Mouse (Mus musculus) spleen, postnatal 4 days (tissue): ENCODE results near the gene Bbs7.
"Not testable (repeated sequence)": the region's sequence is repeated elsewhere in the genome, so short reads cannot be mapped to it uniquely, and the experiment has no call there.

ENCODE experiments used
- DNase-seq, 2 experiments: peaks; one replicate each; pipeline ENCODE4 v3.0.0; 2022; ENCODE audit warnings: low spot score in 2 of 2

Gene Bbs7

GRCm38 (mm10) chr3:36613202-36613907 lies at the start of gene Bbs7:
Gene Bbs7, minus strand, starts transcription at chr3:36613477.
- DNase-seq: peak; percentile 83 to 88

DNA sequence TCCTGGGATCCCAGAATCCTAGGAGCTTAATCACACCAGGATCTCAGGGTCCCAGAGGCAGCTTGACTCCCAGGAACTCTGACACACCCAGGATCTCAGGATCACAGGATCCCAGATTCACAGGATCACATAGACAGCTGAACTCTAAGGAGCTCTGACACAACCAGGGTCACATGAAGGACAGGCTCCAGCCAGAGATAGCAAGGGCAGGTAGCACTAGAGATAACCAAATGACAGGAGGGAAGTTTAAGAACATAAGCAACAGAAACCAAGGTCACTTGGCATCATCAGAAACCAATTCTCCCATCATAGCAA lies 31.9 kb upstream of the Bbs7 start:
- not testable (repeated sequence) for DNase-seq

GRCm38 (mm10) chr3:36644554-36645244 lies 31.4 kb upstream of the Bbs7 start:
- DNase-seq: no peak

GRCm38 (mm10) chr3:36643354-36643753 lies 30.1 kb upstream of the Bbs7 start:
- no peak for DNase-seq

DNA sequence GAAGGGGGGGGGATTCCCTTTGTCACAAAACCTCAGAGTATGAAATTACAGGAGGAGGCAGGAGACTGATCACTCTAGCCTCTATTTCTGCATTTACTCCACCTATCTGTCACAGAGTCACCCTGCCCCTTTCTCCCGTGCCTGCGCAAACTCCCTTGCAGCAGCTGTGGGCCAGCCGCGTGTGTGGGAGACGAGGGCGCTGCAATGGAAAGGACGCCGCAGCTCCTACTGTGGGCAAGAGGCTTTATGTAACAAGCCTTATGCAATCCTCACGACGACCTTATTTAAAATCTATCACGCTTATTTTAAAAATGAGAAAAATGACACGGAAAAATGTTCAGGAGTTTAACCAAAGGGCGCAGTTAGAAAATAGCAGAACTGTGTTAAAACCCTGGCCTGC lies 29.5 kb upstream of the Bbs7 start:
- DNase-seq: no peak

DNA sequence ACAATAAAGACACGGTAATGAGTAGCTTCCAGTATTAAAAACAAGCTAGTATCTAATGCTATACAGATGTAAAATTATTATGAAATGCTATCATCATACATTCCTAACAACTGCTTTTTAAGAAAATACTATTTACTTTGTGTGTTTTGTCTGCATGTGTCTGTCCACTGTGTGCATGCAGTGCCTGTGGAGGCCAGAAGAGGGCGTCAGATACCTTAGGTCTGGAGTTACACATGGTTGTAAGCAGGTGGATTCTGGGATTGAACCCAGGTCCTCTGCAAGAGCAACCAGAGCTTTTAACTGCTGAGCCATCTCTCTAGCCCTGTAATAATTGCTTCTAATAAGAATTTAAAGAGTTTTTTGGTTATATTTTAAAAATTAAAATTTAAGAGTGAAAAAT lies 27.5 kb upstream of the Bbs7 start:
- no peak for DNase-seq

DNA sequence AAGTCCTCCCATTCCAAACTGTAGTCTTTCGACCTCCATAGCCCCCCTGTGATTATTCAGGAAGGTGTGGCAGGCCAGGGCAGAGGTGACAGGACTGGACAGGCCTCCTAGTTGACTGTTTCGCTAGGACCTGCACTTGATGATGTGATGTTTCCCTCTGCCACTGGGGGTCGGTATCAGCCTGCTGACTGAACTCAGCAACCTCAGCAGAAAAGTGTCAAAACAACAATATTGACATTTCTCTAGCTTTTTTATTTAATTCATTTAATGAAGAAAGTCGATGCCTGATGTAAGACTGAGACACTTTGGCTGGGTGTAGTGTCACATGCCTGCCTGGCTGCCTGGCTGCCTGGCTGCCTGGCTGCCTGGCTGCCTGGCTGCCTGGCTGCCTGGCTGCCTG lies 22.2 kb upstream of the Bbs7 start:
- no peak for DNase-seq

GRCm38 (mm10) chr3:36626803-36627202 lies 13.5 kb upstream of the Bbs7 start:
- DNase-seq: no peak

GRCm38 (mm10) chr3:36618181-36618580 lies 4.9 kb upstream of the Bbs7 start:
- DNase-seq: no peak

DNA sequence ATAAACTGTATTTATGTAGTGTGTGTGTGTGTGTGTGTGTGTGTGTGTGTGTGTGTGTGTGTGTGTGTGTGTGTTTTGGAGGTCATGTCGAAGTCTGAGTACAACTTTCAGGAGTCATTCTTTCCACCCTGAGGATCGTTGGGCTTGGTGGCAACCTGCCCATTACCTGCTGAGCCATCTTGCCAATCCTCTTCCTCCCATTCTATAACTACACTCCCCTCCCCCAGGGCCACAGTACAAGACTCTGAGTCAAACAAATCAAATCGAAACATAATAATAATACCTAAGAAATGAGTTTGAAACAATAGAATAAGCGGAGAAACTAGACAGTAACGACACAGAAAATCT lies 605 bp upstream of the Bbs7 start:
- no peak for DNase-seq

GRCm38 (mm10) chr3:36612687-36613086 lies 590 bp downstream of the Bbs7 start:
- no peak for DNase-seq

DNA sequence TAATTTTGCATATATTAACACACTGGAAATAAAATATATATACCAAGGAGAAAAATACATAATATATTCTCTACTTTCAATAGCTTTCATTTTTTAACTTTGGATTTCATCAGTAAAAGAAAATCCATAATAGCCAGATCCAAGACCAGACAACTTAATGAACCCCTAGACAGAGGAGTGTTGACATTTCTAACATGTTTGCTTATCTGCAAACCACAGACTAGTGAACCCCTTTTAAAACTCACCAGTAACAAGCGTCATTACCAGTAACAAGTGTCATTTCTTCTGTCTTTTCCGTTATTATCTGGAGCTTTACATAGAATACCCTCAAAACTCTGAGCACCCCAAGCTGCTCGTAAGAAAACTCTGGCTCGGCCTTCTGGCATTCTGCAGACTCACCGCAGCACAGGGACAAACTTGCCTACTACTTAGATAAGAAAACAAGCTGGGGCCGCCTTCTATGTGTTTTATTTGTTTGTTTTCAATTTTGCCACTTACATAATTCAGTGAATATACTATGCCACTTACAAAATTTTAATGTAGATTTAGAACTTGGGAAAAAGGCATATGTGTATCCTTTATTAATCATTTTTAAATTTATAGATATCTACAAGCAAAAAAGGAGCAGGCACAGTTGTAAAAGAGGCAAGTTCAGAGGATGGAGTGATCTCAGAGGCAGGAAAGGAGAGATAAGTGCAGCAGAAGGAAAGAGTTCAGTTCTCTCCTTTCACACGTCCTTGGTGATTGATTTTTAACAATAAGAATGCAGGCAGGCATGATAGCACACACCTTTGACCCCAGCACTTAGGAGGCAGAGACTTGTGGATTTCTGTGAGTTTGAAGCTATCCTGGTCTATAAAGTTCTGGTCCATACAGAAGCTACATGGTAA lies 7.1 kb downstream of the Bbs7 start:
- no peak for DNase-seq

DNA sequence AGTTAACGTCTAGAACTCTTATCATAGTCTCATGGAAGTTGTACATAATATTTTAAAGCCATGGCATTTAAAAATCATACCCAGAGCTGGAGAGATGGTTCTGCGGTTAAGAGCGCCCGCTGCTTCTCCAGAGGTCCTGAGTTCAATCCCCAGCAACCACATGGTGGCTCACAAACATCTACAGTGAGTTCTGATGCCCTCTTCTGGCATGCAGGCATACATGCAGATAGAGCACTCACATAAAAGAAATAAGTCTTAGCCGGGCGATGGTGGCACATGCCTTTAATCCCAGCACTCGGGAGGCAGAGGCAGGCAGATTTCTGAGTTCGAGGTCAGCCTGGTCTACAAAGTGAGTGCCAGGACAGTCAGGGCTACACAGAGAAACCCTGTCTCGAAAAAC lies 13.5 kb downstream of the Bbs7 start:
- DNase-seq: not testable (repeated sequence)

- no peak for DNase-seq
Measured at GRCm38 (mm10) chr3:36598811-36599210, 14.5 kb downstream of the Bbs7 start.

DNA sequence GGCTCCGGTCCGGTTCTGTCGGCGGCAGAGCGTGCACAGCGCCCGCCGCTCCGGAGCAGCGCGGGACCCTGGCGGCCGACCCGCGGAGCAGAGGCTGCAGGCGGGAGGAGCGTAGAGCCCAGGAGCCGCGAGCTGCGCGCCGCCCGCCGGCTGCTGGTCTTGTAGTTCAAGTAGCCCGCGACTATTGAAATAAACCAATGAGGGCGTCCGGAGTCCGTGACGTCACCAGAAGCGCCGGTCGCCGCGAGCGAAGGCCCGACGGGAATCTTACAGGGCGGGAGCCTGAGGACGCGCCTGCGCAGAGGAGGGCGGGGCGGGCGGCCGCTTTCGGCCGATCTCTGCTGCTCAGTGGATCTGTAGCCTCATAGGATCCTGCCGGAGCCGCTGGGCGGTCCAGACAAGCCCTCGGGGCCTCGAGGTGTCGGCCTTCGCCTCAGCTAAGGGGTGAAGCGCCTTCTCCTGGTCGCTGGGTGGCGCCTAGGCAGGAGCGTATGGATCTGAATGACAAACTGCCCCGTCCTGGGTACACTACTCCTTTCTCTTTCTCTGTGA lies 41.4 kb downstream of the Bbs7 start, which contains the start of gene Ccna2:
Gene Ccna2 (minus strand): TSS at position 324 of the 552 bp plus-strand sequence.
- peak; percentile 99 for DNase-seq

DNA sequence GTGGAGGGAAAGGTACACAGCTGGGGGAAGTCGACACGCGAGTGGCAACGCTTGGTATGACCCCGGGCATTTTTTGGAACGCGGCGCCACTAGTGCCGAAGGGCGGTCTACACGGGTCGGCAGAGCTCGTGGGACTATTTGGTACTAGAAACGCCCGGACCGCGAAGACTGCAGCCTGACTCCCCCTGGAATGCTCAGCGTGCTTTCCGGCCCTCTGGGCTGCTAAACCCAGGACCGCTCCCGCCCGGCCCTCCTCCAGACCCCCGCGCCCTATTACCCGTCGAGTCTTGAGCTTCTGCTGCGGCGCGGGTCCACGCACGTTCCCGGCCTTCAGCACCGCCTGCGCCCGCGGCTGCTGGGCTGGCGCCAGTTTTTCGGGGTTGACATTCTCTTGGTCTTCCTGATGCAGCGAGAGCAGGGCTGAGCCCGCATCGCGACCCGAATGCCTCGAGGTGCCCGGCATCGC lies 41.9 kb downstream of the Bbs7 start:
- DNase-seq: no peak

- DNase-seq: peak in 1 of 2 experiments; percentile 21
Measured at GRCm38 (mm10) chr3:36569836-36570235, 43.4 kb downstream of the Bbs7 start.

DNA sequence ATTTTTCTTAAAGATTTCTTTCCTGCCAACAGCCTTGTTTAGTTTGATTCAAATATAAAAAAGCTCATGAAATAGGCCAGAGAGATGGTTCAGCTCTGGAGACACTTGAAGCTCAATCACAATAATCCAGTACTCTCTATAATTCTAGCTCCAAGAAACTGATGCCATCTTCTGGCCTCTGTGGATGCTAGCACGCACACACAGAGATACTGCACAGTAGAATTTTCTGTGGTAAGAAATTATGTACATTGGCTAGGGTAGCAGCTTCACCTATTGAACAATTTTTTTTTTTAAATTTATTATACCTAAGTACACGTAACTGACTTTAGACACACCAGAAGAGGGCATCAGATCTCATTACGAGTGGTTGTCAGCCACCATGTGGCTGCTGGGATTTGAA lies 49.6 kb downstream of the Bbs7 start:
- DNase-seq: no peak

DNA sequence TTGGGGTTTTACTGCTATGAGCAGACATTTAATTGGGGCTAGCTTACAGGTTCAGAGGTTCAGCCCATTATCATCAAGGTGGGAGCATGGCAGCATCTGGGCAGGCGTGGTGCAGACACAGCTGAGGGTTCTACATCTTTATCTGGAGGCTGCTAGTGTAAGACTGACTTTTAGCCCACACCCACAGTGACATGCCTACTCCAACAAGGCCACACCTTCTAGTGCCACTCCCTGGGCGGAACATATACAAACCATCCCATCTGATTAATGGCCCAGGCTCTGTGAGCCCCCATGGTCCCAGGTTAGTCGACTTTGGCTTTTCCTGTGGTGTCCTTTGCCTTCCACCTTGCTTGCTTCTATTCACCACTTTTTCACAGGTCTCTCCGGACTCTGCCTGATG lies 53.7 kb downstream of the Bbs7 start:
- DNase-seq: no peak

DNA sequence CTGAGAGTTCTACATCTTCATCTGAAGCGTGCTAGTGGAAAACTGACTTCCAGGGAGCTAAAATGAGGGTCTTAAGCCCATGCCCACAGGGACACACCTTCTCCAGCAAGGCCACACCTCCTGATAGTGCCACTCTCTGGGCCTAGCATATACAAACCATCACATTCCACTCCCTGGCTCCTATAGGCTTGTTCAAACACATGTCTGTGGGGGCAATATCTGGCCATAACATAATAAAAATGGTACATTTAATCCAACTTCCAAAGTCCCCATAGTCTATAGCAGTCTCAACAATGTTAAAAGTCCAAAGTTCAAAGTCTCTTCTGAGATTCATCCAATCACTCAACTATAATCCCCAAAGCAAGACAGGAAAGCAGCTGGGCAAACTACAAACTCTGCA lies 55.7 kb downstream of the Bbs7 start:
- DNase-seq: no peak

DNA sequence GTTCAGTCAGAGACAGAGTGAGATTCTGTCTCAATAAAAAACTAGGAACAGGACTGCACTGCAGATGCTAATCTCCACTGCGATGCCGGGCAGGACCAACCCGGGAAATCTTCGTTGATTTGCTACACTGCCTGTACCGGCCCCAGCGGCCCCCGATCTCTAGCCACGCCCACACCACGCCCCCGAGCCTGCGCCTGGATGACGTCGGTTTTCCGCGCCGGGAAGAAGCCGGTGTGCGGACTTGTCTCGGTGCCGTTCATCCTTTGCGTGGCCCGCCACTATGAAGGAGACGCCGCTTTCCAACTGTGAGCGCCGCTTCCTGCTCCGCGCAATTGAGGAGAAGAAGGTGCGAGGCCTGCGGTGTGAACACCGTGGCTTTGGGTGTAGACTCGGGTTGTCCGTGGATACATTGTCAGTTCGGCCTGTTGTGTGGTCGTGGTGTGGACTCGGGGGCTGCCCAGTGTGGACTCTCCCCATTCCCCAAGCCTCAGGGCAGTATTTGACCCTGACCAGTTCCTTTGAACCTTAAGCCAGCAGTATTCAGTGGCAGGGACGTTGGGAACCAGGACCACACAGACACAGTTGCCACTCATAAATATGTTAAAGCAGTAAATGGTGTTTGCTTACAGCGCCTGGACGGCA lies 60.8 kb downstream of the Bbs7 start, which contains the start of gene Exosc9:
Gene Exosc9 (plus strand): TSS at position 201 of the 642 bp plus-strand sequence.
- DNase-seq: peak; percentile 94 to 98
